Mouse (Mus musculus) urinary bladder, postnatal 25 days (tissue): ENCODE data around the gene 1810024B03Rik.
"Not testable (repeated sequence)": the region's sequence is repeated elsewhere in the genome, so short reads cannot be mapped to it uniquely, and the experiment has no call there.

Source experiments
- DNase-seq: peaks from one replicate; pipeline ENCODE4 v3.0.0; 2022; ENCODE audit warnings: low spot score

1810024B03Rik gene

DNA sequence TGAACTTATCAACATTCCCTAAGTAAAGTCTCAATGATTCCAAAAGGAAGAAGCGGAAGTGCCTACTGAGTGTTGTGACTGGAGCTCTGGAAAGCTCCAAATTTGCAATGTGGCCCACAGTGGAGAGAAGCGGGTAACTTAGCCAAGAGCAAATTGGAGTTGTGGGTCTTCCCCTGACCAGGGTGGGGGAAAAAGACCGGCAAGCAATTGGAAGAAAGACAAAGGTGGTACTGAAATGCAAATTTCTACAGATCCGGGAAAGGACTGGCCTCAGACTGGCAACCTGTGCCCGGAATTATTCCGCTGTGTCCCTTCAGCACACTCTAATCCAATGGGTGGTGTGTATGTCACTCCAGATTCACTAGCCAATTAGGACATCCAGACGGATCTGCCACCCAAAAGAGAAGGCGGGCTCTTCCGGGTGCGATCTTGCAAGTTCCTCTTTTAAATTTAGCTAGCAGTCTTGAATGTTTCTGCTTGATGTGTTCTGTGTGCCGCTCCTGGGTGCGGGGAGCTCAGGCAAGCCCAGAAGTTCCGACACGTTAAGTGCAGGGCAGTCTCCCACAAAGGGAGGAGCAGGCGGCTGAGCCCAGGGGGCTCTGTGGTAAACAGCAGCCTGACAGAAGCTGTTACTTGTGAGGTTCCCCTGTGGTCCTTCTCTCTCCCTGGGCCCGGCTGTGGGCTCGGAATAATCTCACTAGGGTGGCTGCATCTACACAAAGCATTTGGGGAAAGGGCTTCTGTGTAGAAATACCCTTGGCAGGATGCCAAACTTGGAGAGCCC is 25.3 kb downstream of the 1810024B03Rik start:
- DNase-seq, result peak; percentile 55

- DNase-seq, result not testable (repeated sequence)
Measured at GRCm38 (mm10) chr2:127166261-127166660, 41.8 kb downstream of the 1810024B03Rik start.

DNA sequence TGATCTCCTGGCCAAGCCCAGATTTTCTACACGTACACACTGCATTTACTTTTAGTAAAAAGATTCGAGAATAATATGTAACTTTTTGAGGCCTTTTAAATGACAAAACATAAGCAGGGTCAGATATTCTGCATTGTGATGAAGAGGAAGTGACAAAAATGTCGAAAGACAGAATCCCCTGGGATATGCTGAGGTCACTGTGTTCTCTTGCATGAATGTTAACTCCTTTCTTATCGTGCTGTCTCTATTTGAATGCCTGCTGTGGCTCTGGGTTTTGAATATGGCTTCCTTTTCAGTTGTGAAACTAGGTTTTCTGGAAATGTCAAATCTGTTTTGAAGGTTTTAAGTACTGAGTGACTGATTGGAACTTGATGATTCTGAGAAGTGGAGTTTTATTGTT is 42.4 kb downstream of the 1810024B03Rik start:
- DNase-seq, result no peak

DNA sequence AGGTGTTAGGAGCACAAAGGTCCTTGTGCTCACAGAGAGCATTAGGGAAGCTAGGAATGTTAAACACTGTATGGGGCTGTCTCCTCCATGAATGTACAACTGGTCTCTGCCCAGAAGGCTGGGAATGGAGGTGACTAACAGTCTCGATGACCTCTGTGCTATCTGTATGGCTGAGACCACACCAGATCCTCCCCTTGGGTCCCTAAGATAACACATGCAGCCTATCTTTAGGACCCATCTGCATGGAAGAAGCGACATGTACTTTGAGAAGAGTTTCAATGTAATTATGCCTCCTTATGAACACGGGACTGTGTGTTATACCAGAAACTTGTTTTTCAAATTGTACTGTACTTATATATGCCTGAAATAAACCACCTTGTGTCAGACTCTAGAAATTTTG is 62.4 kb downstream of the 1810024B03Rik start:
- no peak for DNase-seq

DNA sequence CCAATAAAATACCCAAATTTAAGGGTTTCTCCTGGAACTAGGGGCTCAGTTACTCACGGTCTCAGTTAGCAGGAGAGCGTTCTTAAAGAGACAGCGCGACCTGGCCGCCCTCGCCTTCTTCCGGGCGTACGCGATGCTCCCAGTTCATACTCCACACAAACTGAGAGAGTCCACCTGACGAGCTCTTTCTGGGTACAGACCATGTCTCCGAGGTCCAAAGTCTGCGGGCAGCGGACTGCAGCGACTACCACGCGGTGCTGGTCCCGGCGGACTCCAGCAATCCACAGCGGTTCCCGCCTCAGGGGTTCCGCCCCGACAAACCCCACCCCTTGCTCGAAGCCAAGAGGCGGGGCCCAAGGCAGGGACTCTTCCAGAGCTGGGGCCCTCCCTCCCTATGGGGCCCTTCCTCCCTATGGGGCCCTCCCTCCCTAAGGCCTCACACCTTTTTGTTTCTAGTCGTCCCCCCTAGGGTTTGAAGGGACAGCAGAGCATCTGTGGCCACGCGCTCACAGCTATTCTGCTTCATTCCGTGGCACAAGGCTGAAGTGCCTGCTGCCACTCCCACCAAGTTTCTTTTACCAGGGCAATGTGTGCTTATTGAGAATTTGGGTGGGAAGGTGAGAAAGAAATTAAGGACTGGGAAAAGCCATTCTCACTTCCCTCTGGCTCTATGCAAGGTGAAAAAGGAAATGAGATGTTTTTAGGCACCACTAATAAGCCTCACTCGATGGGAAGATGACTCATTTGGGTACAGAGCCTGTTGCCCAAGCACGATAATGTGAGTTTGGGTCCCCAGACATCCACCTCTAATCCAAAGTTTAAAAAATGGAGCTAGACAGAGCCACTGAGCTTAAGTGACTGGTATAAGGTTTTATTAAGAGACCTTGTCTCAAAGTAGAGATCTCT is 64.7 kb downstream of the 1810024B03Rik start, which contains the start of gene Itpripl1:
TSS of gene Itpripl1 (minus strand) at position 285 of the 906 bp plus-strand sequence.
- DNase-seq, result peak; percentile 81

GRCm38 (mm10) chr2:127142577-127143157 is 65.4 kb downstream of the 1810024B03Rik start:
- no peak for DNase-seq

- no peak for DNase-seq
Measured at GRCm38 (mm10) chr2:127142031-127142430, 66.0 kb downstream of the 1810024B03Rik start.

DNA sequence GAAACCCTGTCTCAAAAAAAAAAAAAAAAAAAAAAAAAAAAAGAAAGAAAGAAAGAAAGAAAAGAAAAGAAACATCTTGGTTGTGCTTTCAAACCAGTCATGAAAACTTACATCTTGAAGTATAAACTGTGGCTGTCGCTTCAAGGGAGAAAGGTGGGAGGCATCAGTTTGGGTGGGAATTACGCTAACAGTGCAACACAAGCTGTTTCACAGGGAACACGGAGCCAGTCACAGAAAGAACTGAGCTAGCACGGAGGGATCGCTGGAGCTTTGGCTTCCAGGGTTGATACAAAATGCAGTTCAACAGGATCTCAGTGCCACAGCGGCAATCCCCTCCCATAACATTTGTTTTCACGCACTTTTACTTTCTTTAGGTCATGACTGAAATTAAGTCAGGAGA is 68.1 kb downstream of the 1810024B03Rik start:
- DNase-seq, result no peak

DNA sequence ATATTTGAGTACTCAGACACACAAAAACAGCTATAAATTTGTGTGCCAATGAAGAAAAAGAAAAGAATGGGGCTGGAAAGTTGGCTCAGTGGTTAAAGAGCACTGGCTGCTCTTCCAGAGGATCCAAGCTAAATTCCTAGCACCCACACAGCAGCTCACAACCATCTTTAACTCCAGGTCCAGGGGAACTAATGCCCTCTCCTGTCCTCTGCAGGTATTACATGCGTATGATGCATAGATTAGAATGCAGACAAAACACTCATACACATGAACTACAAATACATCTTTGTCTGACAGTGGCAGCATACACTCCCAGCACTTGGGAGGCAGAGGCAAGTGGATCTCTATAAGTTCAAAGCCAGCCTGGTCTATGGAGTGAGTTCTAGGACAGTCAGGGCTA is 68.5 kb downstream of the 1810024B03Rik start:
- DNase-seq, result no peak

- DNase-seq, result no peak
Measured at GRCm38 (mm10) chr2:127139094-127139493, 69.0 kb downstream of the 1810024B03Rik start.

DNA sequence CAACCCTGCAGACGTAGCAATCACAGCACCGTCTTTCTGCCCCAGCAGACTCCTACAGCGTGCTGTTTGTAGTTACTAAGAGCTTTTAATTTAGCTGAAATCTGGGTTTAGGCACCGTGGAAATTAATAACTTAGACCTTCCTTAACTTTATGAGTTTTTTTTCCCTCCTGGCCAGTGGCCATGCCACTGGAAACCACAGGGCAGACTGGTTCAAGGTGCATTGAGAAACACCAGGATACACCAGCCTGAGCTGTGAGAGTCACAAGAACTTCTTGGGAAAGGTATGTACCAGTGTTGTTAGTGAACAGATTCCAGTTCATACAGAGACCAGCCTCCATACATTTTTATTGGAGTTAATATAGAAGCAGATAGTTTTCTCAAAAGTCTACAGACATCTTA is 69.6 kb downstream of the 1810024B03Rik start:
- DNase-seq, result no peak

DNA sequence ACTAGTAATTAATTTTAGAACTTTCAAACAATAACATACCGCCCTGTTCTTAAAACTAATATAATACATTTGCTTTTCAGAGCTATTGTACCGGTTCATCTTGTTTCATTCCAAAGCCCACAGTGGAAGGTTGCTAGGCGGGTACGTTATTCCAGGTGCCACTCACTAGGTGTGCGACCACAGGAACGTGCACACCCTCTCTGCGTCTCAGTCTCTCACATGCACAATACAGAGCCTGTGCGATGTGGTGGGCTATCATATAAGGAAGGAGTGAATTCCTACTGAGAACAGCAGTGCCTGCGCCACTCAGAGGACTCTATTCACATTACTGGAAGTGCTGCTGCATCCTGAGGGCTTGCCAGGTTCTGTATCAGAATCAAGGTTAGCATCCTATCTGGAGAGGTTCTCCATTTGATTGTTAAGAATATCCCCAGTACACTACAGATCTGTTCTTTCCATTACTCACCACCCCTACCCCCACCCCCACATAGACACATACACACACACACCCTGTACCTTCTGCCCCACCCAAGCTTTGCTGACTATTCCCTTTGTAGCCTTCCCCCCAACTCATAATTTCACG is 70.2 kb downstream of the 1810024B03Rik start:
- DNase-seq, result no peak

GRCm38 (mm10) chr2:127136979-127137378 is 71.1 kb downstream of the 1810024B03Rik start:
- peak; percentile 70 for DNase-seq
